Mouse (Mus musculus): ENCODE measurements at regions not wholly inside any gene's neighbourhood (a gene's known extent, or its start where the extent isn't known, plus 50 kb on each side); places are given as distances from the start of the nearest gene placed in this dataset.

DNA sequence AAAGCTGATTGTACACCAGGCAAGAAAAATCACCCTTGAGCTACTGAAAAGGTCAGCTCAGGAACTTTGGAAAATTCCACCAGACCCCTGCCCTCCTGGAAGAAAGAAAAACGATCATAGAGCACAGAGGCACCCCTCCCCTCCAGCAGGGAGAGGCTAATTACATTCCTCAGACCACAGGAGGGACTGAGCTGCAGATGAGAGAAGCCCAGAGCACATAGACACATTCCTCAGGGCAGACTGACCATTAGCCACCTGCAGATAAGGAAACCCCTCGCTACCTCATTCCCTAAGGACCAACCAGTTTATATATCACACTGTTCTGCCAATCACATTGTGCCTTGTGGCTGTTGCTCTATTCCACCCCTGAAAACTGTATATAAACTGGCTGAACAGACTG lies 230.3 kb downstream of the Parp8 start:
- no peak for DNase-seq

DNA sequence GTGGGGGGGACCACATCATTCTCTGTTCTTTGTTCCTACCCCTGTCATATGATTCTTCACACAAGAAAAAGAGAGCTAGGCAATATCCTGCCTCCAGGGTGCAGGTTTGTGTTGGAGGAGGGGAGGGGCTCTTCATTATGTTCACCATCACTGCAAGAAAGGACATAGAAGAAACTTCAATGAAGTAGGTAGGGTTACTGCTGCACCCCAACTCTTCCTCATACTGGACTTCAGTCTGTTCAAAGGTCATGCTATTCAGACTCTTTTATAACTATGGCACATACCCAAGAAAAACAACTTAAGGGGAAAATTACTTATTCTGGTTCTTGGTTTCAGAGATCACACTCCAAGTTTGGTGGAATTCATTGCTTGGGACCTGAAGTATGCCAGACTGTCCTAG lies 243.7 kb downstream of the Parp8 start:
- DNase-seq: no peak

DNA sequence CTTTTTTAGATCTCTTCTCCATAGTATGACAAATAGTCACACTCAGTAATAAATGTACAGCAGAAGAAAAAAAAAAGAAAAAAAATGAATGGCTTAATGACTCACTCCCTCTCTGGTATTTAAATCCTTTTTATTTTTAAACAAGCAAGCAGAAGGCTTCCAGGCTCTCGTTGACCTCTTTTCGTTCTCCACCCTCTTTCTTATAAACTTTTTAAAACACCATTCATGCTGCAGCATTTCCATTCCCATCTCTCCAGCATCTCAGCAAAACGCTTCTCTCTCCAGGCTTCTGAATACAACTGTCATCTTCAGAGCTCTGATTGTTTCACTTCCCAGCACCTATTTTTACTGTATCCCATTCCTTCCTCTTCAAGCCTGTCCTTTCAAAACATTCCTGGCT lies 259.8 kb downstream of the Parp8 start:
- DNase-seq: no peak

DNA sequence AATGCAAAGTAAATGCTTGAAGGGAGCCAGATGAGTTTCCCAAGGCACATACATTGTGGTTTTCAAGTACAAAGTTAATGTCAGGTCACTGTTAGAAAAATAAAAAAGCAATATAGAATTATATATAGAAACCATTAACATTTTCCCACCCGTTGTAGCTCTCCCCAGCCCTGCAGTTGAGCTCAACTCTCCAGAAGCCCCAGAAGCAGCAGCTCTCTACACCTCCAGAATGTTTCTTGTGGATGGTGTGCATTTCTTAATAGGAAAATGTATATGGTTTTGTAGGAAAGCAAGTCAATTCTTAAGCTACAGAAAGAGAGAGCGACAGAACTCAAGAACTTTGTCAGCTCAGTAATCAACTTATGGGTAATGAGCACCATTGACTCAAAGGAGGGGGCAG lies 265.4 kb downstream of the Parp8 start:
- DNase-seq: no peak

DNA sequence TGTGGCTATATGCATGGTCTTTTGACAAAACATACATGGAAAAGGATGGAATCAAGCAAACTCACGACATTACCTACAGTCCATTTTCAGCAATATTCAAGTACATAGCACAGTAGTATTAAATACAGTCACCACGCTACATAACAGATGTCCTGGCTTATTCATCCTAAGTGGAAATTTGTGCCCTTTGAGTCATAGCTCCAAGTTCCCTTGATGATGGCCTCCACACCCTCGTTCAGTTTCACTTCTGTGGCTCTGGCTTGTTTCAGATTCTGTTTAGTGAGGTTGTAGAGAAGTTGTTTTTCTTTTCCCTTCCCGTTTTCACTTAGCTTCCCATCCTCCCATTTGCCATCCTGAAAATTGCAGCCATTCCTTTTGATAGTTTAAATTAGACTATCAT lies 284.5 kb downstream of the Parp8 start:
- DNase-seq: no peak

DNA sequence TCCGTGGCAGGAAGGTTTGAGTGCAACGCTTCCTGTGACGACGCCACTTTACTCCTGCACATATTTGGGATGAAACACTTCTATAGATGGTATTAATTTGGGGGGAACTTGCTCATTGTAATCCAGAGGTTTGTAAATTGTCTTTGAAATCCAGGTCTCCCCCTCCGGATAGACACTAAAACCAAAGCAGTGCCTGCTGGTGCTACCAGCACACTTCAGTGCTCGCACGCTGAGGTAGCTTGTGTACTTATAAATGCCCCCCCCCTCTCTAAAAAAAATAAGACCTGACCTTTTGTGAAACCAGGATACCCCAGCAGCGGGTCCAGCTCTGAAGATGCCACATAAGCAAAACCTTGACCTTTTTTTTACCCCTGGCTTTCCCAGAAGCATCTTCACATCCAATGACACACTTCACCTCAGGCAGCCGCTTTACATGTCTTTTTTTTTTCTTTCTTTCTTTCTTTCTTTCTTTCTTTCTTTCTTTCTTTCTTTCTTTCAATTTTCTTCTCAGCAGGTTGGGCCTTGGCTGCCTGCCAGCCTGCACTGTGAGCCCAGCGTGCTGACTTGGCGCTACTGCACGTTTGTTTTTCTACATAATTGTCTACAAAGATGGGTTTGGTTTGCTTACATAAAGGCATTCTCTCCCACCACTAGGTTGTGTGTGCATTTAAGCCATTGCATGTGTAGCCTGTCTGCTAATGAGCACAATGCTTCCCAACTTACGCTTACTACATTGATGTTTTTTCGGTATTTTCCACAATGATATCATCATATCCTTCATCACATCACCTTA lies 301.8 kb downstream of the Parp8 start:
- DNase-seq: peak; percentile 57 to 72

DNA sequence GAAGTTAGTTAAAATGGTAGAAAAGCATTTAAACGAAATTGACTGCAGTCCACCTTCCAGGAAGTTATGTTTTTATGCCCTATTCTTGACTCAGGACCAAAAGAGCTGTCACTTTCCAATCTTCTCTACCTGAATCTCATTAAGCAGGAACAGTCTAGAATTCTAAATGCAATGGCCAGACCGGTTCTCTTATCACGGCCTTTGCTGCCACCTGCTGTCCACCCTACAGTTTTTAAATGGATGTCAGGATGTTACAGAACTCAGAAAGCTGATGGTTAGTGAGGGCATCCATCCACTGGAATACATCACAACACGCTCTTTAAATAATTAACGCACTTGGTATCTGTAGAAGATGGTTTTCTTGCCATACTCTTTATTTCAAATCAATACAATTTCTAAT lies 310.5 kb downstream of the Parp8 start:
- peak; percentile 85 to 86 for DNase-seq

DNA sequence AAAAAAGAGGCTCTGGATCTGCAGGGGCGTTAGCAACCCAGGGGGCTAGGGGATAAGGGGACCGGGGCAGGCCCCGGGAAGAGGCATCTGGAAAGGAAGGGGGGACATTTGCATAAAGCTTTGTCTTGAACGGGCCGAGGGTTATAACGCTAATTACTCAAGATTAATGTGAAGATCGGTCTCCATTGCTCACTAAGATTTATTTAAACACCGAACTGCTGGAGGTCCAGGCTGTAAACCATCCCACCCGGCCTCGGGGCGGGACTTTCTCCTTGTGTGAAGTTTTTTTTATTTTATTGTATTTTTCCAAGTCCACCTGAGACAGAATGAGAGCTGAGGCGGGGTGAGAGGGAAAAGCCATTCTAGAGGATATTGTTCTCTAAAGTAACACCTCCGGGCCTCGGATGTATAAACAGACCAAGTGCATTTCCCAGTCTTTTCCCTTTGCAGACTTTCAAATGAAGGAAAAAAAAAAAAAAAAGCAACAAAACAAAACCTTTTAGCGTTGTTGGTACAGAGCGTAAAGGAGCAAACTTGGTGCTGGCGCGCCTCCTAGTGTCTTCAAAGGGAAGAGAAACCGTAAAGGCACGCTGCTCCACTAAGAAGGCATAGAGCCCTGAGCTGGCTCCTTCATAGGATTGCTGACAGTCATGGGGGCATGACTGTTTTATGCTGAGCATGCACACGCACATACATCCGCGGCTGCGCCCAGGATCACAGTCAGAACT lies 313.3 kb downstream of the Parp8 start:
- DNase-seq: peak; percentile 85 to 86

DNA sequence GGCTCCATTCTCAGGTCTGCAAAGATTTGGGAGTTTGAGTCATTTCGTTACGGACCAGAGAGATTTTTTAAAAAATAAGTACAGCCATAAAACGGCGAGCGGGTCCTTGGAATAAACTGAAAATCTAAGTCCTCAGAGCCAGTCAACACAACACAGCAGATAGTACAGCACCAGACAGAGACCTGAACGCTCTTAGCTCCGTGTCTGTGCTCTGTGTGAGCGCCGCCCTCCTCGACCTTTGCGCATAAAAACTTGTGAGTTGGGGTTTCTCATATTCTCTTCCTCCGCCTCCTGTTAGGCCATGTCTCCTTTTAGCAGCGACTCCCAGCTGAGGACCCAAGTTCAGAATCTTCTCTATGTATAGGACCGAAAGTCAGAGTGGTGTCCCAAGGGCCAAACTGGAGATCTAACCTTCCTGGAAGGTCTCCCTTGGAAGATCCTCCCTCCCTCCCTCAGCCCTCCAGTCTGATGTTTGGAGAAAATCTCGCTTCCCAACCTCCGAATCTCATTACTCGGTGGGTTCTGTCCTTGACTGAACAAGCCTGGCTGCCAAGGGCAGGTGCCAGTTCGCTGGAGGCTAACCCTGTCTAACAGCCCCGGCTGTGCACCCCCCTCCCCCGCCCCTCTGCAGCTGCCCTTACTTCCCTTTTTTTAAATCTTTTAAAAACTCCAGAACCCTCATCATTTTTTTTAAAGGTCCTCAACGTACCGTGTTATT lies 314.0 kb downstream of the Parp8 start:
- peak; percentile 27 to 32 for DNase-seq

DNA sequence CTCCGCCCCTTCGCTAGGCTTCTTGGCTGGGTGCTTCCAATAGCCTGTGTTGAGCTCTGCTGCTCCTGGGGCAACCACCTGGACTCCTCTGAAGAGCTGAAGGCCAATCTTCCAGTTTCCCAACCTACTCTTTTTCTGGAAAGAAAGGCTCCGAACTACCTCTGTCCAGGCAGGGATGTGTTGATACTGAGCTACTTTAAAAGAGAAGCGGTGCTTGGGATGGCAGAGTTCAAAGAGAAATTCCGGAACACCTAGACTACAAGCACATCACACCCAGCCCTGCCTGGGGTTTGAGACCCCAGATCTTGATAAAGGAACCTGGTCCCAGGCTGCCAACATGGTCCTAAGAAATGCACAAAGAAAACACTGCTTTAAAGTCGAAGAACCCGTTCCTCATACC lies 315.7 kb downstream of the Parp8 start:
- DNase-seq: peak; percentile 7 to 20

DNA sequence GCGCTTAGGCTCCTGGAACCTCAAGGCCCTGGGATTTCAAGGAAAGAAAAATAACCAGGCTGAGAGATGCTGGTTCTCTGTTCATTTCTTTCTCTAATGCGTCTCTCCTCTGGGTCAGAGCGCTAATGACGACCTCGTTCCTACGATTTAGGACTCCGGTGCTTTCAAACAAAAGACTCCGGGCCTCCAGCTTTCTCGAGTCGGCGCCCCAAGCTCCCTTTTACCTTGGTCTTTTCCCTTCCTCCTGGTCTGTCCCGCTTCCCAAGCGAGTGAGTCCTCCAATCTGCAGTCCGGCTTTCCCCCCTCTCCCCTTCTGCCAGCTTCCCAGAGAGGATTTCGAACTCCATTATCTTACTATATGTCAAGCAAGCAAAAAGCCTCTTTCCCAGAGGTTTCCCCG lies 316.5 kb downstream of the Parp8 start:
- peak; percentile 12 to 26 for DNase-seq

DNA sequence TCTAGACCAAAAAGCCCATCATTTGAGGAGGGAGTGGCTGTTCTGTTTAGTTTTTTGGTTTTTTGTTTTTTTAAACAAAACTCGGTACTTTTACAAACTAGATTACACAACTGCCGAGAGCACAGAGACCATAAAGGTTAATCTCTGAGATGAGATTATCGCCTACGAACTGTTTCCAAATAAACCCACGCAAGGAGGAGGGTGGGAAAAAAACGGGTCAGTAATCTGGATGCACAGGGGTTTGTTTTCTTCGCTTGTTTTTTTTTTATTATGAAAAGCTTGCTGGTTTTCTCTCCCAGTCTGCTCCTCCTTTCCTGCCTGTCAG lies 316.9 kb downstream of the Parp8 start:
- DNase-seq: peak in 1 of 2 experiments; percentile 3

DNA sequence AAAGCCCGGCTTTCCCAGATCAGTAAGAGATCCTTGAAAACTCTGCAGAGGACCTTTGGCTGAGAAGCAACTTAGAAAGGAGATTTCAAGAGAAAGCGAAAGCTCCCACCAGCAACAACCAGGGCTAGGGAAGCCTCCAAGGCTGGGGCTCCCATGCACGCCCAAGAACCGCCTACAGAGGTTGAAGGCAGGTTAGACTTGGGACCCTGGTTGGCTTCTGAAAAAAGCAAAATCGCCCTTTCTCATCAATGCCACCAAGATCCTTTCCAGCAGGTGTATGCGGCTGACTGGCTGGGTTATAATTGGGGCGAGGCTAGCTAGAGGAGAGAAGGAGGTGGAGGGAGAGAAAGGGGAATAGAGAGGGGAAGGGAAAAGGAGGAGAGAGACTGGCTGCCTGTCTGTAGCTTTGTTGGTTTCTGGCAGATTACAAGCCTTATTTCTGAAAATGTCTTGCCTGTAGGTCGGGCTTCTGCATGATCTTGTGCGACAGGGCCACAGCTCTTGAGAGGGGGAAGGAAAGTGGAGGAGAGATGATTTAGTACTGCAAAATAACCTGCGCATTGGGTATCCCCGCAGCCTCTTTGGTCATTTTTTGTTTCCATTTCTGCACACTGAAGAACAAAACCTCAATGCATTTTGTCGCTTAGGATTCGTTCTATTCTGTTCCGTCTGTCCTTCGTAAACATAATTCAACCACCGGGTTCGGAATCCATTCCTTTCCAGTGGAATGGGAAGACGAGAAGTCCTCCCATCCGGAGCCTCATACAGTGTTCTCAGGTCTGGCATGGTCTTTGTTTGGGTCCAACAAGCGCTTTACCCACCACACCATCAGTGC lies 317.5 kb downstream of the Parp8 start:
- peak; percentile 11 to 49 for DNase-seq

DNA sequence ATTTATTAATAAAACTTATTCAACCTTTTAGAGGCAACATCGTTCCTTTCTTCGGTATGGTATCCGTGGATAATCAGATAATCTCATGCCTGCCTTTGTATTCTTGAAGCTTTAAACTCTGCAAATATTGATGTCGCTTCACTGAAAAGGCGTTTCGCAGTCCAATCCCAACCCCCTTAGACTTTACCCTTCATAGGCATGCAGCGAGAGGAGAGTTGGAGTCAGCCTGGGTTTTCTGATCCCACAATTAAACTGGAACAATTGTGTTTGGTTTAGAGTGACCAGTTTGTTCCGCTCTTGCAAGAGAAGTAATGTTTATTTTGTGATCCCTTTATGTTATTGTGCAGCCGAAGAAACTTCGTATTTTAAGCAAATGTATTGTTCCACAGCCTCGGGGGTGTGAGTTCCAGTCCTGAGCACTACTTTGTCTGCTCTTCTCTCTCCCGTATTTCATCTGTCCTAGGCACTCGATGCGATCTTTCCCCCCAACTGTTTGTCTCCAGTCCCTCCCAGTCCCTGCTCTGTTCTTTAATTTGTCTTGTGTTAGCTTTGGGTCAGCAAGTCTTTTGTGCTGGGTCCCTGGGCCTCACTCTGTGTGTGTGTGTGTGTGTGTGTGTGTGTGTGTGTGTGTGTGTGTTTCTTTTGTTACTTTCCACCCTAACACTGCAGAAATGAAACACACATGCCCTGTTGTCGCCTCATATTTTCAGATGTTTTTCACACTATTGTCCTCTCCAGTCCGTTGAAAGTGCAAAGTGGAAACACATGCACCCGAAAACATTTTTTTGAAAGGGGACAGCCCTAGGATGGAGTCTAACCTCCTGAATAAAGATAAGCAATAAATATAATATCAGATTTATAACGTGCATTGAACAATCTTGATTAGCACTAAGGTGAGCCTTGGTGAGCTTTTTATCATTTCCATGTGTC lies 318.7 kb downstream of the Parp8 start:
- peak; percentile 5 to 25 for DNase-seq

DNA sequence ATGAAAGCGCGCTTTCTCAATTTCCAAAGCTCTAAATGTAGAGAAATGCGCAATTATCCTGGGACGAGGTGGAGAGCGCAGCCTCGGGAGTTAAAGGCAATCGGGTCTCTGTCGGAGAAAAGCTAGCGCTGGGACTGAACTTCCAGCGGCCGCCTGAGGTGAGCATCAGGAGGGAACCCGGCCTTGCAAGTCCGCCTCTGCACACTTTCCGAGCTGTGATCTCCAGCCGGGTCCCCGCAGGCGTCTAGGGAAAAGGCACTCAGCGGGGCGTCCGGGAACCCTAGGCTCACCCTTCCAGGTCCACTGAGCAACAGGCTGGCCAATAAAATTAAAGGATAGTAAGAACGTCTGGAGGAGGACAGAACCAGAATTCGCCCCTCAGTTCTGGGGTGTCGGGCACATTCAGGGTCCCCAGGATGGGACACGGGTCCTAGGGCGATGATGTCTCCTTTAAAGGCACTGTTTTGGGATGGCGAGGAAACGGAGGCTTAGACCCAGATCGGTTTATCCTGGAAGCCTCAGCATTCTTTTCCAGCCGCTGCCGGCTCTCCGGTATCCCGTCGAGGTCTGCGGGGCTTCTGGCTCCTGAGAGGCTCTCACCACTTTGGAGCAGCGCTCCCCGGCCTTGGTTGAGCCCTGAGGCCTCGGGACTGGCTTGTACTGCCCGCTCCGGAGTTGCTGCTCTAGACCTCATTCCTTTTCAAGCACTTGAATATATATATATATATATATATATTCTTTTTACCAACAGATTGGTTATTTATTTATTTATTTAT lies 319.5 kb downstream of the Parp8 start:
- DNase-seq: peak; percentile 28 to 29

DNA sequence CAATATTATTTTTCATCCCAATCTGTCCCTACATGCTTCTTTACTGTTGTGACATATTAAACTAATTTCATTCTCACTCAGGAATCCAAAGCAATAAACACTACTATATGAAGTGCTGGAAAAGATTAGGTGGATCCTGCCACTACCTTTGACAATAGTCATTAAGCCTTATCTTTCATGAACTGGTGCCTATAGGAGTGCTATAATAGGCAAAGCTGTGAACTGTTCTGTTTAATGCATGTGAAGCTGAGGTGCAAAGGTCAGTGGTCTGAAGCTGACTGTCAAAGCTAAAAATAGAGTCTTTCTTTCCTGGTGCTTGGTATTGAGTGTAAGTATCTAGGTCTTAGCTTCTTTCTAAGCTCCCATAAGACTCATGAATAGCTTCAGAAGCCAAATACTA lies 336.6 kb downstream of the Parp8 start:
- no peak for DNase-seq

Data from cerebellum, postnatal 10 days (tissue).